17 mouse cellular contexts compared by ENCODE assay signal in genomic region chr11:68905138-68905531, GRCm38 (mm10). TPM values are rescaled to one million over a fixed set of nuclear protein-coding genes. Genes with fewer than 3 reads are reported as not detected.
DNase-seq lines count a peak whose midpoint lies in the region; ATAC-seq and TF ChIP-seq lines count a peak whose summit lies in the region.
"Had no signal": no experiment of that assay in that cellular context is flagged by ENCODE, and none has a peak within 500 bp of the region (broad histone marks: within the 10 kb centered on the region; RNA-seq: fewer than 3 reads in every experiment).

No protein-coding gene starts in this region.

- peaks cover 6% of the 10 kb centered on the region; the same call in 1 of the 2 replicates for H3K4me1 ChIP-seq in intestine, embryonic 15.5 days (replicated peaks)
- 0 out of 2 replicates have a peak, but pooled peaks cover 3% of the 10 kb centered on the region for H3K4me1 ChIP-seq in intestine, postnatal 0 days (replicated peaks; ENCODE audit: control insufficient read depth, insufficient read depth, low read length)
- peaks cover 9% of the 10 kb centered on the region for H3K4me1 ChIP-seq in stomach, embryonic 15.5 days
- H3K4me1 ChIP-seq in stomach, postnatal 0 days (replicated peaks; ENCODE audit: control insufficient read depth, insufficient read depth): no peaks in the 10 kb centered on the region
- no peaks in the 10 kb centered on the region; the same call in 1 of the 2 replicates for H3K4me1 ChIP-seq in embryonic facial prominence, embryonic 14.5 days (ENCODE audit: control insufficient read depth, insufficient read depth, low read length)

- H3K4me3 ChIP-seq in intestine, embryonic 15.5 days (replicated peaks): no peak overlapping the region
- H3K4me3 ChIP-seq in intestine, postnatal 0 days (ENCODE audit: low read depth, low read length): no peak overlapping the region
- H3K4me3 ChIP-seq in stomach, embryonic 15.5 days (replicated peaks): no peak overlapping the region
- no peak overlapping the region for H3K4me3 ChIP-seq in stomach, postnatal 0 days (ENCODE audit: low read depth, low read length)
- no peak overlapping the region for H3K4me3 ChIP-seq in embryonic facial prominence, embryonic 14.5 days (ENCODE audit: low read depth, low read length)
- H3K4me3 ChIP-seq: forebrain, embryonic 10.5 days; heart, embryonic 12.5 days; hindbrain, embryonic 15.5 days; left cerebral cortex, adult 2 months; liver, embryonic 13.5 days; lung, embryonic 15.5 days; midbrain, embryonic 13.5 days; myocyte had no signal

- no peak overlapping the region for H3K9ac ChIP-seq in intestine, embryonic 15.5 days
- H3K9ac ChIP-seq in intestine, postnatal 0 days (ENCODE audit: low read depth, low read length): no peak overlapping the region
- H3K9ac ChIP-seq in stomach, embryonic 15.5 days: no peak overlapping the region
- no peak overlapping the region for H3K9ac ChIP-seq in stomach, postnatal 0 days (ENCODE audit: low read length)
- H3K9ac ChIP-seq in embryonic facial prominence, embryonic 14.5 days (ENCODE audit: low read depth, low read length): no peak overlapping the region
- H3K9ac ChIP-seq: forebrain, postnatal 0 days; heart, embryonic 12.5 days; hindbrain, embryonic 15.5 days; liver, embryonic 13.5 days; lung, embryonic 15.5 days; midbrain, embryonic 13.5 days had no signal

- 0 out of 2 replicates have a peak overlapping the region, but pooled peaks have one; percentile 17 for H3K27ac ChIP-seq in intestine, embryonic 15.5 days
- H3K27ac ChIP-seq in intestine, postnatal 0 days (ENCODE audit: low read depth, low read length): no peak overlapping the region
- 0 out of 2 replicates have a peak overlapping the region, but pooled peaks have one; percentile 7 for H3K27ac ChIP-seq in stomach, embryonic 15.5 days
- H3K27ac ChIP-seq in stomach, postnatal 0 days (replicated peaks): no peak overlapping the region
- 0 out of 2 replicates have a peak overlapping the region, but pooled peaks have one; percentile 16 for H3K27ac ChIP-seq in embryonic facial prominence, embryonic 14.5 days (replicated peaks; ENCODE audit: low read depth, low read length)
- H3K27ac ChIP-seq: forebrain, embryonic 10.5 days; hindbrain, embryonic 15.5 days; left cerebral cortex, adult 2 months; lung, embryonic 15.5 days; midbrain, embryonic 13.5 days had no signal

- WGBS in intestine, embryonic 15.5 days: 87% methylated on average over 3 of the region's 3 CpGs
- WGBS in intestine, postnatal 0 days: 84% methylated on average over 3 of the region's 3 CpGs
- whole genome bisulfite sequencing in stomach, embryonic 15.5 days: 88% methylated on average over 3 of the region's 3 CpGs
- WGBS in stomach, postnatal 0 days: 91% methylated on average over 3 of the region's 3 CpGs
- 72% methylated on average over 3 of the region's 3 CpGs for WGBS in embryonic facial prominence, embryonic 14.5 days

- H3K27me3 ChIP-seq in intestine, embryonic 15.5 days (replicated peaks): no peaks in the 10 kb centered on the region
- no peaks in the 10 kb centered on the region for H3K27me3 ChIP-seq in intestine, postnatal 0 days (replicated peaks; ENCODE audit: control insufficient read depth, insufficient read depth, low read length)
- H3K27me3 ChIP-seq in stomach, embryonic 15.5 days (replicated peaks): no peaks in the 10 kb centered on the region
- no peaks in the 10 kb centered on the region for H3K27me3 ChIP-seq in stomach, postnatal 0 days (ENCODE audit: control insufficient read depth, insufficient read depth, low read length)
- H3K27me3 ChIP-seq in embryonic facial prominence, embryonic 14.5 days (replicated peaks; ENCODE audit: control insufficient read depth, insufficient read depth, low read length): no peaks in the 10 kb centered on the region
- H3K27me3 ChIP-seq: heart, embryonic 12.5 days; hindbrain, embryonic 15.5 days had no signal

- TF ChIP-seq CTCF in intestine, postnatal 0 days (IDR thresholded peaks at IDR 0.05; ENCODE audit: low read depth): no peak
- TF ChIP-seq CTCF in stomach, postnatal 0 days (IDR thresholded peaks at IDR 0.05; ENCODE audit: low read depth): no peak

- DNase-seq in stomach, postnatal 0 days (ENCODE audit: low spot score): no peak
- DNase-seq in embryonic facial prominence, embryonic 14.5 days (ENCODE audit: low spot score): no peak
- DNase-seq in spleen, postnatal 4 days (ENCODE audit: low spot score in 2 of 2): no peak
- DNase-seq in B cell, adult 2 months: no peak

- ATAC-seq in intestine, embryonic 15.5 days: no peak
- no peak for ATAC-seq in intestine, postnatal 0 days
- no peak for ATAC-seq in stomach, embryonic 15.5 days (ENCODE audit: insufficient read depth, low FRiP score, low read depth)
- ATAC-seq in stomach, postnatal 0 days (ENCODE audit: low FRiP score, low TSS enrichment): no peak
- ATAC-seq in embryonic facial prominence, embryonic 14.5 days (ENCODE audit: low read depth): no peak
- ATAC-seq: CD4-positive, CD25-positive, alpha-beta regulatory T cell, adult 4 months; forebrain, postnatal 0 days; midbrain, embryonic 13.5 days had no signal

- H3K36me3 ChIP-seq in intestine, embryonic 15.5 days: peaks cover 23% of the 10 kb centered on the region
- H3K36me3 ChIP-seq in intestine, postnatal 0 days (ENCODE audit: control insufficient read depth, insufficient read depth): peaks cover 34% of the 10 kb centered on the region
- H3K36me3 ChIP-seq in stomach, embryonic 15.5 days: peaks cover 28% of the 10 kb centered on the region
- H3K36me3 ChIP-seq in stomach, postnatal 0 days (ENCODE audit: control insufficient read depth, insufficient read depth, low read length): peaks cover 5% of the 10 kb centered on the region; the same call in 1 of the 2 replicates
- peaks cover 38% of the 10 kb centered on the region for H3K36me3 ChIP-seq in embryonic facial prominence, embryonic 14.5 days (ENCODE audit: control insufficient read depth, insufficient read depth, low read length)

- H3K9me3 ChIP-seq in intestine, embryonic 15.5 days: no peaks in the 10 kb centered on the region
- no peaks in the 10 kb centered on the region for H3K9me3 ChIP-seq in intestine, postnatal 0 days (ENCODE audit: control insufficient read depth)
- no peaks in the 10 kb centered on the region for H3K9me3 ChIP-seq in stomach, embryonic 15.5 days
- no peaks in the 10 kb centered on the region for H3K9me3 ChIP-seq in stomach, postnatal 0 days (ENCODE audit: control insufficient read depth, low read length)
- no peaks in the 10 kb centered on the region for H3K9me3 ChIP-seq in embryonic facial prominence, embryonic 14.5 days (ENCODE audit: control insufficient read depth, low read length)
- H3K9me3 ChIP-seq: forebrain, embryonic 10.5 days; heart, embryonic 12.5 days; hindbrain, embryonic 15.5 days; liver, embryonic 13.5 days; lung, embryonic 15.5 days; midbrain, embryonic 13.5 days had no signal

- TF ChIP-seq EP300 in stomach, postnatal 0 days (optimal IDR thresholded peaks at IDR 0.05): no peak

- no peak overlapping the region for H3K4me2 ChIP-seq in intestine, embryonic 15.5 days (replicated peaks)
- H3K4me2 ChIP-seq in intestine, postnatal 0 days (replicated peaks; ENCODE audit: low read depth): no peak overlapping the region
- H3K4me2 ChIP-seq in stomach, embryonic 15.5 days: no peak overlapping the region
- no peak overlapping the region for H3K4me2 ChIP-seq in stomach, postnatal 0 days (replicated peaks; ENCODE audit: low read depth)
- no peak overlapping the region for H3K4me2 ChIP-seq in embryonic facial prominence, embryonic 14.5 days (ENCODE audit: low read depth, low read length)
- H3K4me2 ChIP-seq: heart, embryonic 12.5 days; hindbrain, embryonic 15.5 days; liver, embryonic 13.5 days; lung, embryonic 15.5 days; midbrain, embryonic 13.5 days had no signal

RNA-seq across cellular contexts. Expression of gene Rpl26, which starts 3.8 kb away (rescaled TPM):
- polyA plus RNA-seq in intestine, embryonic 15.5 days (2015; fragmentation: Nextera tagmentation; extraction: Ambion mirVana): 1,017 and 1,034 TPM in 2 replicates
- polyA plus RNA-seq in intestine, postnatal 0 days (2015; fragmentation: Nextera tagmentation; extraction: Ambion mirVana): 623 and 626 TPM in 2 replicates
- polyA plus RNA-seq in stomach, embryonic 15.5 days (2015; fragmentation: Nextera tagmentation; extraction: Ambion mirVana): 1,013 and 1,066 TPM in 2 replicates
- 856 and 899 TPM in 2 replicates for polyA plus RNA-seq in stomach, postnatal 0 days (2015; fragmentation: Nextera tagmentation; extraction: Ambion mirVana)
- 1,088 and 1,233 TPM in 2 replicates for polyA plus RNA-seq in embryonic facial prominence, embryonic 14.5 days (2014; fragmentation: Nextera tagmentation; extraction: Ambion mirVana)

RNA-seq across cellular contexts. Expression of gene Rnf222, which starts 16.8 kb away (rescaled TPM):
- polyA plus RNA-seq in intestine, embryonic 15.5 days (2015; fragmentation: Nextera tagmentation; extraction: Ambion mirVana): 0.06 and 0.10 TPM in 2 replicates
- 0.04 and 0.13 TPM in 2 replicates for polyA plus RNA-seq in intestine, postnatal 0 days (2015; fragmentation: Nextera tagmentation; extraction: Ambion mirVana)
- polyA plus RNA-seq in stomach, embryonic 15.5 days (2015; fragmentation: Nextera tagmentation; extraction: Ambion mirVana): 0.22 and 0.64 TPM in 2 replicates
- 5.4 and 5.8 TPM in 2 replicates for polyA plus RNA-seq in stomach, postnatal 0 days (2015; fragmentation: Nextera tagmentation; extraction: Ambion mirVana)
- 0.17 and 0.45 TPM in 2 replicates for polyA plus RNA-seq in embryonic facial prominence, embryonic 14.5 days (2014; fragmentation: Nextera tagmentation; extraction: Ambion mirVana)
- polyA plus RNA-seq: CD4-positive, CD25-positive, alpha-beta regulatory T cell, adult 4 months; forebrain, postnatal 0 days; hindbrain, embryonic 15.5 days; myocyte had no signal

RNA-seq across cellular contexts. Expression of gene Odf4, which starts 21.7 kb away (rescaled TPM):
- not detected in 2 replicates for polyA plus RNA-seq in intestine, embryonic 15.5 days (2015; fragmentation: Nextera tagmentation; extraction: Ambion mirVana)
- not detected in 2 replicates for polyA plus RNA-seq in intestine, postnatal 0 days (2015; fragmentation: Nextera tagmentation; extraction: Ambion mirVana)
- polyA plus RNA-seq in stomach, embryonic 15.5 days (2015; fragmentation: Nextera tagmentation; extraction: Ambion mirVana): not detected in 2 replicates
- 0.22 TPM in 1 of 2 replicates, not detected in the other for polyA plus RNA-seq in stomach, postnatal 0 days (2015; fragmentation: Nextera tagmentation; extraction: Ambion mirVana)
- polyA plus RNA-seq in embryonic facial prominence, embryonic 14.5 days (2014; fragmentation: Nextera tagmentation; extraction: Ambion mirVana): not detected in 2 replicates
- polyA plus RNA-seq: CD4-positive, CD25-positive, alpha-beta regulatory T cell, adult 4 months; forebrain, embryonic 10.5 days; heart, embryonic 12.5 days; liver, embryonic 13.5 days; lung, embryonic 15.5 days; myocyte had no signal

RNA-seq across cellular contexts. Expression of gene Ndel1, which starts 33.5 kb away (rescaled TPM):
- 69.1 and 69.5 TPM in 2 replicates for polyA plus RNA-seq in intestine, embryonic 15.5 days (2015; fragmentation: Nextera tagmentation; extraction: Ambion mirVana)
- polyA plus RNA-seq in intestine, postnatal 0 days (2015; fragmentation: Nextera tagmentation; extraction: Ambion mirVana): 63.6 and 67.6 TPM in 2 replicates
- polyA plus RNA-seq in stomach, embryonic 15.5 days (2015; fragmentation: Nextera tagmentation; extraction: Ambion mirVana): 78.7 and 80.4 TPM in 2 replicates
- polyA plus RNA-seq in stomach, postnatal 0 days (2015; fragmentation: Nextera tagmentation; extraction: Ambion mirVana): 86.4 and 92.6 TPM in 2 replicates
- polyA plus RNA-seq in embryonic facial prominence, embryonic 14.5 days (2014; fragmentation: Nextera tagmentation; extraction: Ambion mirVana): 90.0 and 95.4 TPM in 2 replicates

RNA-seq across cellular contexts. Expression of gene Arhgef15, which starts 52.1 kb away (rescaled TPM):
- polyA plus RNA-seq in intestine, embryonic 15.5 days (2015; fragmentation: Nextera tagmentation; extraction: Ambion mirVana): 8.1 and 8.6 TPM in 2 replicates
- polyA plus RNA-seq in intestine, postnatal 0 days (2015; fragmentation: Nextera tagmentation; extraction: Ambion mirVana): 2.6 and 3.4 TPM in 2 replicates
- polyA plus RNA-seq in stomach, embryonic 15.5 days (2015; fragmentation: Nextera tagmentation; extraction: Ambion mirVana): 8.5 and 8.8 TPM in 2 replicates
- 2.8 and 3.0 TPM in 2 replicates for polyA plus RNA-seq in stomach, postnatal 0 days (2015; fragmentation: Nextera tagmentation; extraction: Ambion mirVana)
- polyA plus RNA-seq in embryonic facial prominence, embryonic 14.5 days (2014; fragmentation: Nextera tagmentation; extraction: Ambion mirVana): 7.3 and 8.9 TPM in 2 replicates

Comparison
In these comparisons a context has a peak if more than half of its experiments do, and no peak if none do; other contexts are left out.
1. H3K27ac ChIP-seq: peak in intestine, embryonic 15.5 days (single experiment), stomach, embryonic 15.5 days (single experiment) and embryonic facial prominence, embryonic 14.5 days (single experiment); none in intestine, postnatal 0 days (single experiment) and stomach, postnatal 0 days (single experiment).